Mouse (Mus musculus) cortical plate, adult 2 months (tissue): ENCODE results near the gene Ngly1.

ENCODE experiments used
- CTCF ChIP-seq: fragments of 200-500 bp; IDR thresholded peaks from 2 replicates; pipeline ENCODE4 v1.5.1; 2011; ENCODE audit warnings: mild to moderate bottlenecking, control low read depth, low read length; ENCODE audit not compliant: insufficient read depth; ENCODE audit errors: extremely low read depth
- POLR2A ChIP-seq: fragments of 200-500 bp; IDR thresholded peaks from 2 replicates; pipeline ENCODE4 v1.6.1; 2011; ENCODE audit warnings: mild to moderate bottlenecking, low read length, control low read depth; ENCODE audit not compliant: insufficient read depth; ENCODE audit errors: extremely low read depth

GRCm38 (mm10) chr14:16312599-16312998 lies 63.5 kb downstream of the Ngly1 start:
- no peak for TF ChIP-seq CTCF
- no peak for TF ChIP-seq POLR2A
